Mouse (Mus musculus) CH12.LX (cell line): Measurements from ENCODE around the gene Anln. TPM values are rescaled to one million over a fixed set of nuclear protein-coding genes. Genes with fewer than 3 reads are reported as not detected.
A peak's percentile ranks its signal among the peaks of the same experiment; 100 is the strongest.

Experiments
- DNase-seq: peaks from one replicate; pipeline ENCODE4 v3.0.0-alpha.2; 2013; ENCODE audit errors: extremely low read depth
- H3K27ac ChIP-seq: 2 replicates; pipeline ENCODE4 v1.5.1; 2012; ENCODE audit warnings: low read depth, mild to moderate bottlenecking, control low read depth, moderate library complexity; ENCODE audit not compliant: insufficient read depth
- H3K27me3 ChIP-seq: replicated peaks from 2 replicates; pipeline ENCODE3; 2012; ENCODE audit warnings: inconsistent platforms
- H3K36me3 ChIP-seq, 2 experiments: replicated peaks in 1 of 2; 2 replicates each; pipeline versions ENCODE3 to v1.6.1; 2012; ENCODE audit warnings: inconsistent platforms in 1 of 2, low read length in 1 of 2, mild to moderate bottlenecking in 1 of 2, mixed read lengths in 1 of 2, moderate library complexity in 1 of 2; ENCODE audit not compliant: control insufficient read depth in 1 of 2, insufficient read depth in 1 of 2
- H3K4me1 ChIP-seq, 2 experiments: 2 replicates each; pipeline ENCODE4 v1.6.1; 2012; ENCODE audit warnings: inconsistent platforms in 1 of 2, moderate library complexity in 1 of 2; ENCODE audit not compliant: insufficient read depth in 2 of 2, control insufficient read depth in 1 of 2
- H3K4me2 ChIP-seq: 2 replicates; pipeline ENCODE4 v1.6.1; 2012; ENCODE audit warnings: low read depth, mild to moderate bottlenecking, control low read depth; ENCODE audit not compliant: poor library complexity, insufficient read depth, severe bottlenecking
- H3K4me3 ChIP-seq, 3 experiments: fragments of 150-350 bp in 1 of 3; sonication (generic) in 1 of 3; replicated peaks in 1 of 3; 2 replicates each; pipeline versions ENCODE3 to v1.5.1; 2011 to 2012; ENCODE audit warnings: low read depth in 2 of 3, low read length in 2 of 3, mild to moderate bottlenecking in 2 of 3, moderate library complexity in 2 of 3, control low read depth in 1 of 3, improper control_type of control experiment in 1 of 3, inconsistent platforms in 1 of 3, mixed read lengths in 1 of 3; ENCODE audit not compliant: poor library complexity in 1 of 3
- H3K79me2 ChIP-seq: replicated peaks from 2 replicates; pipeline ENCODE4 v1.6.1; 2012; ENCODE audit warnings: mild to moderate bottlenecking, moderate library complexity; ENCODE audit not compliant: control insufficient read depth, poor library complexity, insufficient read depth, severe bottlenecking; ENCODE audit errors: extremely low read depth
- H3K9ac ChIP-seq: 2 replicates; pipeline ENCODE4 v1.6.1; 2012; ENCODE audit warnings: low read depth, mild to moderate bottlenecking, control low read depth, moderate library complexity; ENCODE audit not compliant: insufficient read depth
- H3K9me3 ChIP-seq: replicated peaks from 2 replicates; pipeline ENCODE3; 2012; ENCODE audit warnings: low read length, inconsistent platforms, mixed read lengths
- BHLHE40 ChIP-seq: IDR thresholded peaks from 2 replicates; pipeline ENCODE4 v1.6.1; 2011; ENCODE audit warnings: mild to moderate bottlenecking, low read depth, low read length, improper control_type of control experiment
- CHD2 ChIP-seq: IDR thresholded peaks from 2 replicates; pipeline ENCODE4 v1.6.1; 2011; ENCODE audit warnings: low read length, improper control_type of control experiment
- CTCF ChIP-seq, 2 experiments: IDR thresholded peaks in 1 of 2; conservative IDR thresholded peaks in 1 of 2; 2 replicates each; pipeline ENCODE4 v1.5.1; 2011 to 2012; ENCODE audit warnings: low read depth in 2 of 2, low read length in 2 of 2, improper control_type of control experiment in 1 of 2, inconsistent platforms in 1 of 2, mild to moderate bottlenecking in 1 of 2, moderate library complexity in 1 of 2
- E2F4 ChIP-seq: IDR thresholded peaks from 2 replicates; pipeline ENCODE4 v1.6.1; 2011; ENCODE audit warnings: low read depth, low read length, improper control_type of control experiment; ENCODE audit not compliant: insufficient replicate concordance
- ELF1 ChIP-seq: IDR thresholded peaks from 2 replicates; pipeline ENCODE4 v1.6.1; 2014; ENCODE audit warnings: low read depth, mild to moderate bottlenecking, inconsistent platforms, low read length, improper control_type of control experiment
- EP300 ChIP-seq: IDR thresholded peaks from 2 replicates; pipeline ENCODE4 v1.6.1; 2011; ENCODE audit warnings: low read length, improper control_type of control experiment
- ETS1 ChIP-seq: conservative IDR thresholded peaks from 2 replicates; pipeline ENCODE4 v1.6.1; 2012; ENCODE audit warnings: low read depth, mild to moderate bottlenecking, inconsistent platforms, low read length, improper control_type of control experiment, moderate library complexity
- GABPA ChIP-seq: IDR thresholded peaks from 2 replicates; pipeline ENCODE4 v1.6.1; 2012; ENCODE audit warnings: low read depth, low read length, improper control_type of control experiment, inconsistent platforms; ENCODE audit not compliant: insufficient replicate concordance
- HCFC1 ChIP-seq: IDR thresholded peaks from 2 replicates; pipeline ENCODE4 v1.6.1; 2012; ENCODE audit warnings: low read depth, mild to moderate bottlenecking, inconsistent platforms, low read length, improper control_type of control experiment
- JUND ChIP-seq: conservative IDR thresholded peaks from 2 replicates; pipeline ENCODE4 v1.6.1; 2011; ENCODE audit warnings: low read depth, low read length, improper control_type of control experiment
- KAT2A ChIP-seq: IDR thresholded peaks from 2 replicates; pipeline ENCODE4 v1.6.1; 2012; ENCODE audit warnings: low read length, improper control_type of control experiment, inconsistent platforms; ENCODE audit not compliant: insufficient replicate concordance
- MAZ ChIP-seq: IDR thresholded peaks from 2 replicates; pipeline ENCODE4 v1.6.1; 2012; ENCODE audit warnings: low read depth, mild to moderate bottlenecking, inconsistent platforms, low read length, improper control_type of control experiment, moderate library complexity
- MXI1 ChIP-seq: IDR thresholded peaks from 2 replicates; pipeline ENCODE4 v1.6.1; 2011; ENCODE audit warnings: mild to moderate bottlenecking, low read depth, low read length, improper control_type of control experiment
- MYC ChIP-seq: IDR thresholded peaks from 2 replicates; pipeline ENCODE4 v1.6.1; 2011; ENCODE audit warnings: low read depth, mild to moderate bottlenecking, improper control_type of control experiment, low read length
- NRF1 ChIP-seq: IDR thresholded peaks from 2 replicates; pipeline ENCODE4 v1.6.1; 2014; ENCODE audit warnings: low read depth, mild to moderate bottlenecking, inconsistent platforms, low read length, improper control_type of control experiment, moderate library complexity
- PAX5 ChIP-seq: IDR thresholded peaks from 2 replicates; pipeline ENCODE4 v1.6.1; 2012; ENCODE audit warnings: low read length, inconsistent platforms, mixed read lengths
- POLR2A ChIP-seq: IDR thresholded peaks from 2 replicates; pipeline ENCODE4 v1.6.1; 2011; ENCODE audit warnings: low read depth, mild to moderate bottlenecking, improper control_type of control experiment, low read length
- POLR2AphosphoS2 ChIP-seq: IDR thresholded peaks from 2 replicates; pipeline ENCODE4 v1.6.1; 2011; ENCODE audit warnings: low read depth, low read length, improper control_type of control experiment
- RAD21 ChIP-seq: IDR thresholded peaks from 2 replicates; pipeline ENCODE4 v1.6.1; 2011; ENCODE audit warnings: low read depth, mild to moderate bottlenecking, low read length, improper control_type of control experiment, moderate library complexity
- RCOR1 ChIP-seq: conservative IDR thresholded peaks from 2 replicates; pipeline ENCODE4 v1.6.1; 2012; ENCODE audit warnings: low read depth, mild to moderate bottlenecking, inconsistent platforms, low read length, improper control_type of control experiment
- SIN3A ChIP-seq: IDR thresholded peaks from 2 replicates; pipeline ENCODE4 v1.6.1; 2012; ENCODE audit warnings: low read length, improper control_type of control experiment, inconsistent platforms
- TCF12 ChIP-seq: IDR thresholded peaks from 2 replicates; pipeline ENCODE4 v1.6.1; 2014; ENCODE audit warnings: low read depth, mild to moderate bottlenecking, inconsistent platforms, low read length, improper control_type of control experiment
- ZMIZ1 ChIP-seq: IDR thresholded peaks from 2 replicates; pipeline ENCODE4 v1.6.1; 2012; ENCODE audit warnings: low read depth, mild to moderate bottlenecking, inconsistent platforms, low read length, improper control_type of control experiment
- ZNF384 ChIP-seq: IDR thresholded peaks from 2 replicates; pipeline ENCODE4 v1.6.1; 2012; ENCODE audit warnings: low read depth, low read length, improper control_type of control experiment, inconsistent platforms
- dilution Hi-C: fragments of 300-500 bp; cut with MboI; formaldehyde crosslinking; loops from 2 replicates; pipeline ENCODE4 v1.14.3; 2020; ENCODE audit warnings: low sequenced_read_pairs; ENCODE audit not compliant: extremely low pct_unique_long_range_greater_than_20kb, extremely low pct_ligation_motif_present
- in situ Hi-C: fragments of 300-500 bp; cut with MboI; formaldehyde crosslinking; loops from 3 replicates; pipeline ENCODE4 v1.14.3; 2019; ENCODE audit warnings: low sequenced_read_pairs, low pct_ligation_motif_present, low pct_unique_long_range_greater_than_20kb, mixed read lengths
- polyA plus RNA-seq: library from polyadenylated mRNA; unstranded; fragments of >175 nt; gene quantifications from 2 replicates; pipeline ENCODE4 v1.2.1, GENCODE M21; 2012; ENCODE audit warnings: low read depth; ENCODE audit not compliant: insufficient read length
- total RNA-seq, 2 experiments: library from RNA; depleted of rRNA; stranded (reverse); fragments of 300-350 nt in 1 of 2; fragments of >200 nt in 1 of 2; gene quantifications; 2 replicates each; pipeline ENCODE4 v1.2.3; 2012 to 2014

Gene Anln
- total and polyA plus RNA-seq, 3 experiments = 12.2 to 15.7 (median 12.3) TPM

DNA sequence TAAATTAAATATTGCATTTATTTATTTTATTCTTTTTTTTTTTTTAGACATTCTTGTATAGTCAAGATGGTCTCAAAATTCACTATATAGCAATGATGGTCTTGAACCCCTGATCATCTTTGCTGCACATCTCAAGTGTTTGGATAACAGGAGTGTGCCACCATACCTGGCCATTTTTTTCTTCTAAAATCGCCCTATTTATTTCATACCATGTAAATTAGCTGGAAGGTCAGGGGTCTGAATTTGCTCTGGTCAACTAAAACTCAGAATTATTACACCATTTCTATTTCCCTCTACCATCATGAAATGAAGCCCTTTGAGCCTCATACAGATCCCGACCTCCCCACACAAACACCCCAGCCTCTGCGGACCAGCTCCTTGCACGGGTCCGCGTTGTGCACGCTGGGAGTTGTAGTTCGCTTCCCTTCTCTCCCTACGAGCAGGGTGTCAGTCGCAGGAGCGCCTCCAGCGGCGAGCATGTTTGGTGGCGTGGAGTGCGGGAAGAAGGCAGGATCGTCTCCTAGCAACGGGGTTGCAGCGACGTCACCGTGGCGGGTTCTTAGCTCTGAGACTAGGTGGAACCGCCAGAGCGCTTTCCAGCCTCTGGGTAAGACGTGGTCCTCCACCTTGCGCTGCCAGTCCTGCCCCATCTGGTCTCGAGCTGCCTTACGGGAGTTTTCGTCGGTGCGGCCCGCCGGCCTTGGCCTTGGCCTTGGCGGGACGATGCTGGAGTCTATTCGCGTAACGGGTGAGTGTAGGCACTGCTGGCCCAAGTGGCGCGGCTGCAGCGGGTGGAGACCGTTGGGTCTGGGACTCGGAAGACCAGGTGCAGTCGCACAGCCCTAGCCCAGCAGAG, 22.2 kb upstream of the Anln start, which contains the start of gene 9530077C05Rik:
Gene 9530077C05Rik (plus strand): TSS at position 512 of the 856 bp plus-strand sequence.
- TF ChIP-seq NRF1 (peak; percentile 53; the same call in 1 of the 2 replicates), MAZ (0 out of 2 replicates have a peak, but pooled peaks have one; percentile 70), RAD21 (peak; percentile 23), TCF12 (peak; percentile 34; the same call in 1 of the 2 replicates), ZMIZ1 (no peak), SIN3A (peak; percentile 50; the same call in 1 of the 2 replicates), PAX5 (no peak), KAT2A (peak; percentile 88; the same call in 1 of the 2 replicates), ETS1 (no peak), CTCF (conservative IDR thresholded peaks at IDR 0.05 in 1 of 2, IDR thresholded peaks at IDR 0.05 in 1 of 2; ENCODE audit: low read depth in 2 of 2, low read length in 2 of 2) (peak; percentile 29 to 86; a peak in 3 of 4 replicates), E2F4 (0 out of 2 replicates have a peak, but pooled peaks have one; percentile 41), RCOR1 (no peak), CHD2 (no peak), BHLHE40 (peak; percentile 74), MXI1 (peak; percentile 95), ELF1 (peak; percentile 75), GABPA (peak; percentile 36; the same call in 1 of the 2 replicates), JUND (0 out of 2 replicates have a peak, but pooled peaks have one; percentile 23), ZNF384 (no peak), EP300 (no peak), MYC (peak; percentile 69), POLR2A (peak; percentile 41; the same call in 1 of the 2 replicates), HCFC1 (peak; percentile 100), POLR2AphosphoS2 (no peak)
- dilution Hi-C loops = no loop called here

More for the DNA sequence above, 22.2 kb upstream of the Anln start, which contains the start of gene 9530077C05Rik:
- in situ Hi-C loops = no loop called here
- no peaks in the 10 kb centered on the region for H3K36me3 ChIP-seq
- DNase-seq = peak; percentile 94
- no peaks in the 10 kb centered on the region for H3K79me2 ChIP-seq
- peak within 1 kb of the TSS; percentile 60 for H3K4me2 ChIP-seq
- H3K9me3 ChIP-seq = no peaks in the 10 kb centered on the region
- H3K27me3 ChIP-seq = peaks cover 2% of the 10 kb centered on the region
- no peak within 1 kb of the TSS for H3K9ac ChIP-seq
- H3K4me1 ChIP-seq = peaks cover 0 to 3% of the 10 kb centered on the region in 2 experiments; a peak in 1 of 4 replicates
- H3K27ac ChIP-seq = no peak within 1 kb of the TSS
- peak within 1 kb of the TSS; percentile 40 to 66 (median 59) for H3K4me3 ChIP-seq
